In the genomic region with DNA sequence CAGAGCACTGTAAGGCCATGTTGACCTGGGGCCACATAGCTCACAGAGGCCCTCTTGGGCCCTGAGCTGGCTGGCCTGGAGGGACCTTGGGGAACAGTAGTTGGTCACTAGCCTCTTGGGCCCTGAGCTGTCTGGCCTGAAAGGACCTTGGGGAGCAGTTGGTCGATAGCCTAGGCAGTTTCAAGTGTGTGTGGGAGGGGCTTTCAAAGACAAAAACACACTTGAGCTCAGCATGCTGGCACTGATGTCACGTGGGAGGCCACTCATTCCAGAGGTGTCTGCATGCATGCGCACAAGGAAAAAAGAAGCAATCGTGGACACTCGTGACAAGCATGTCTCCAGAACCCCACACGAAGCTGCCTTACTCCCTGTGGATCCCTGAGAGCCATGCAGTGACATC, we compare ENCODE assay signal across 20 mouse cellular contexts. TPM values are rescaled to one million over a fixed set of nuclear protein-coding genes. Genes with fewer than 3 reads are reported as not detected.
A peak's percentile ranks its signal among the peaks of the same experiment; 100 is the strongest.
DNase-seq lines count a peak whose midpoint lies in the region; ATAC-seq lines count a peak whose summit lies in the region.
"Had no signal": no experiment of that assay in that cellular context is flagged by ENCODE, and none has a peak within 500 bp of the region (broad histone marks: within the 10 kb centered on the region; RNA-seq: fewer than 3 reads in every experiment).

No protein-coding gene starts in this region.

- peak overlapping the region; percentile 56; the same call in 1 of the 2 replicates for H3K27ac ChIP-seq in midbrain, embryonic 10.5 days (replicated peaks)
- H3K27ac ChIP-seq in midbrain, embryonic 14.5 days (replicated peaks; ENCODE audit: low read depth, low read length), result no peak overlapping the region
- H3K27ac ChIP-seq in midbrain, embryonic 13.5 days, result no peak overlapping the region
- H3K27ac ChIP-seq: forebrain, embryonic 13.5 days; hindbrain, embryonic 15.5 days; kidney, postnatal 0 days; layer of hippocampus, adult 2 months; macrophage; midbrain, embryonic 12.5 days had no signal

- WGBS in midbrain, embryonic 10.5 days, result 83% methylated on average over 6 of the region's 6 CpGs
- 82% methylated on average over 6 of the region's 6 CpGs for WGBS in midbrain, embryonic 14.5 days
- 75% methylated on average over 6 of the region's 6 CpGs for WGBS in midbrain, embryonic 13.5 days

- peaks cover 16% of the 10 kb centered on the region for H3K27me3 ChIP-seq in midbrain, embryonic 10.5 days (ENCODE audit: low read depth, poor library complexity, severe bottlenecking)
- no peaks in the 10 kb centered on the region for H3K27me3 ChIP-seq in midbrain, embryonic 14.5 days (ENCODE audit: control insufficient read depth, insufficient read depth, low read length)
- no peaks in the 10 kb centered on the region; the same call in 1 of the 2 replicates for H3K27me3 ChIP-seq in midbrain, embryonic 13.5 days
- H3K27me3 ChIP-seq: forebrain, embryonic 13.5 days; hindbrain, embryonic 15.5 days had no signal

- no peak overlapping the region for H3K4me3 ChIP-seq in midbrain, embryonic 10.5 days
- H3K4me3 ChIP-seq in midbrain, embryonic 14.5 days (replicated peaks; ENCODE audit: low read depth, low read length), result no peak overlapping the region
- no peak overlapping the region for H3K4me3 ChIP-seq in midbrain, embryonic 13.5 days (replicated peaks)
- H3K4me3 ChIP-seq: forebrain, embryonic 13.5 days; hindbrain, embryonic 15.5 days; layer of hippocampus, adult 2 months; midbrain, embryonic 12.5 days; myocyte had no signal

- no peak overlapping the region for H3K9ac ChIP-seq in midbrain, embryonic 14.5 days (replicated peaks; ENCODE audit: low read length)
- no peak overlapping the region for H3K9ac ChIP-seq in midbrain, embryonic 13.5 days (replicated peaks)
- H3K9ac ChIP-seq: forebrain, embryonic 13.5 days; hindbrain, embryonic 15.5 days; midbrain, embryonic 12.5 days had no signal

- DNase-seq in adrenal gland, adult 8-10 months, result peak; percentile 19
- DNase-seq in adrenal gland, postnatal 4 days (ENCODE audit: low spot score in 2 of 2), result no peak
- DNase-seq in midbrain, embryonic 10.5 days (ENCODE audit: low spot score), result no peak
- DNase-seq in midbrain, embryonic 14.5 days, result no peak
- DNase-seq in lung, adult 18-20 months, result peak; percentile 85 to 90
- DNase-seq in lung, postnatal 36 days, result peak; percentile 90
- DNase-seq in layer of hippocampus, adult 9-11 months, result no peak
- DNase-seq: cerebellum, postnatal 14 days; left cerebral cortex, postnatal 4 days; spleen, adult 18-20 months; thymus, adult 18-20 months had no signal

- peaks cover 4% of the 10 kb centered on the region for H3K4me1 ChIP-seq in midbrain, embryonic 10.5 days
- H3K4me1 ChIP-seq in midbrain, embryonic 14.5 days (ENCODE audit: control insufficient read depth, insufficient read depth, low read length), result no peaks in the 10 kb centered on the region
- no peaks in the 10 kb centered on the region for H3K4me1 ChIP-seq in midbrain, embryonic 13.5 days (replicated peaks)
- H3K4me1 ChIP-seq: hindbrain, embryonic 15.5 days; midbrain, embryonic 12.5 days had no signal

- ATAC-seq in midbrain, embryonic 14.5 days (ENCODE audit: low FRiP score, low TSS enrichment), result no peak
- ATAC-seq in midbrain, embryonic 13.5 days, result no peak
- ATAC-seq: forebrain, embryonic 13.5 days; intestine, postnatal 0 days had no signal

- no peaks in the 10 kb centered on the region for H3K9me3 ChIP-seq in midbrain, embryonic 10.5 days (replicated peaks)
- no peaks in the 10 kb centered on the region for H3K9me3 ChIP-seq in midbrain, embryonic 14.5 days (ENCODE audit: control insufficient read depth, low read length)
- H3K9me3 ChIP-seq in midbrain, embryonic 13.5 days, result no peaks in the 10 kb centered on the region
- H3K9me3 ChIP-seq: forebrain, embryonic 13.5 days; hindbrain, embryonic 15.5 days; midbrain, embryonic 12.5 days had no signal

- no peak overlapping the region for H3K4me2 ChIP-seq in midbrain, embryonic 14.5 days (ENCODE audit: low read length)
- H3K4me2 ChIP-seq in midbrain, embryonic 13.5 days (replicated peaks), result no peak overlapping the region
- H3K4me2 ChIP-seq: forebrain, embryonic 13.5 days; hindbrain, embryonic 15.5 days; midbrain, embryonic 12.5 days had no signal

- peaks cover 90% of the 10 kb centered on the region for H3K36me3 ChIP-seq in midbrain, embryonic 10.5 days
- no peaks in the 10 kb centered on the region for H3K36me3 ChIP-seq in midbrain, embryonic 14.5 days (ENCODE audit: control insufficient read depth, insufficient read depth, low read length)
- no peaks in the 10 kb centered on the region for H3K36me3 ChIP-seq in midbrain, embryonic 13.5 days
- H3K36me3 ChIP-seq: hindbrain, embryonic 15.5 days; midbrain, embryonic 12.5 days had no signal

RNA-seq across cellular contexts. Expression of a gene that starts 33.1 kb away (rescaled TPM):
- total RNA-seq in adrenal gland, adult 8-10 months (2022), result 10 to 100 TPM; 13.2 to 14.9 (median 13.8) TPM
- total RNA-seq in adrenal gland, postnatal 4 days (2021), result 10 to 100 TPM; 13.3 to 14.4 TPM
- polyA plus RNA-seq in midbrain, embryonic 10.5 days (2016; fragmentation: Nextera tagmentation; extraction: Ambion mirVana), result 11.0 and 11.6 TPM in 2 replicates
- polyA plus RNA-seq in midbrain, embryonic 14.5 days (2014; fragmentation: Nextera tagmentation; extraction: Ambion mirVana), result 4.2 and 6.1 TPM in 2 replicates
- 5.3 and 6.0 TPM in 2 replicates for polyA plus RNA-seq in midbrain, embryonic 13.5 days (2015; fragmentation: Nextera tagmentation; extraction: Ambion mirVana)

Comparison
In these comparisons a context has a peak if more than half of its experiments do, and no peak if none do; other contexts are left out.
1. DNase-seq: peak in adrenal gland, adult 8-10 months (single experiment), lung, adult 18-20 months (2 of 2) and lung, postnatal 36 days (single experiment); none in adrenal gland, postnatal 4 days (0 of 2), midbrain, embryonic 10.5 days (single experiment), midbrain, embryonic 14.5 days (single experiment) and layer of hippocampus, adult 9-11 months (single experiment).